Mouse (Mus musculus) layer of hippocampus, adult 8-10 months (tissue): Measurements from ENCODE around the gene Samd3. TPM values are rescaled to one million over a fixed set of nuclear protein-coding genes. Genes with fewer than 3 reads are reported as not detected.

ENCODE experiments used
- DNase-seq, 2 experiments: peaks; one replicate each; pipeline ENCODE4 v3.0.0; 2022; ENCODE audit warnings: low spot score in 2 of 2
- total RNA-seq, 4 experiments: library from RNA; stranded (reverse); gene quantifications; 2 replicates each; pipeline ENCODE4 v1.2.4; 2022

Samd3 gene
- total RNA-seq, 4 experiments from 2014 or later: not detected

GRCm38 (mm10) chr10:26302336-26302735, 72.8 kb downstream of the Samd3 start:
- no peak for DNase-seq

- no peak for DNase-seq
Observed at GRCm38 (mm10) chr10:26303485-26303884, 74.0 kb downstream of the Samd3 start.

DNA sequence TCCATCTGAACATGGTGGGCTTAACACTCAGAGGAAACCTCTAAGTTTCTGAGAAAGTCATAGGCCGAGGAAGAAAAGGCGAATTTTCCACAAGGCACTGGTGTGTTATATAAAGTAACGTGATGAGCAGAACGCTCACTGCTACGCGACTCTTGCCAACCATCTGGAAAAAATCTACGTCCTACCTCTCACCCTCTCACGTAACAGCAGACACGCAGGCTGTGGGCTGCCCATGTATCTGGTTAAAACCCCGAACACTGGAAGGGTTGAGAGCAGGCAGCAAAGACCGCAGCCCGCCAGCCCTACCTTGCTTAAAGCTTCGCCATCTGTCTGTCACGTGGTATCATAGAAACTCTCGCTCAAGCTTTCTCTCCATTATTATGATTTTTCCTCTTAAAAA, 84.8 kb downstream of the Samd3 start:
- peak; percentile 13 to 18 for DNase-seq

GRCm38 (mm10) chr10:26320679-26321078, 91.2 kb downstream of the Samd3 start:
- DNase-seq: no peak

Other genes starting within 250 kb of the Samd3 start
- gene Gm9767, start 151.5 kb upstream of the Samd3 start, total RNA-seq: 1 to 10 TPM in 1 of 4 experiments, under 1 TPM in 2, not detected in 1; 0.54 to 1.2 (median 0.94) TPM
- 10 to 100 TPM; 18.2 to 25.3 (median 22.3) TPM for gene Tmem200a, start 150.7 kb upstream of the Samd3 start, total RNA-seq
- gene L3mbtl3, start 146.3 kb downstream of the Samd3 start, total RNA-seq: 10 to 100 TPM; 14.1 to 27.4 (median 18.3) TPM